7 mouse cellular contexts compared by ENCODE assay signal in the genomic region with DNA sequence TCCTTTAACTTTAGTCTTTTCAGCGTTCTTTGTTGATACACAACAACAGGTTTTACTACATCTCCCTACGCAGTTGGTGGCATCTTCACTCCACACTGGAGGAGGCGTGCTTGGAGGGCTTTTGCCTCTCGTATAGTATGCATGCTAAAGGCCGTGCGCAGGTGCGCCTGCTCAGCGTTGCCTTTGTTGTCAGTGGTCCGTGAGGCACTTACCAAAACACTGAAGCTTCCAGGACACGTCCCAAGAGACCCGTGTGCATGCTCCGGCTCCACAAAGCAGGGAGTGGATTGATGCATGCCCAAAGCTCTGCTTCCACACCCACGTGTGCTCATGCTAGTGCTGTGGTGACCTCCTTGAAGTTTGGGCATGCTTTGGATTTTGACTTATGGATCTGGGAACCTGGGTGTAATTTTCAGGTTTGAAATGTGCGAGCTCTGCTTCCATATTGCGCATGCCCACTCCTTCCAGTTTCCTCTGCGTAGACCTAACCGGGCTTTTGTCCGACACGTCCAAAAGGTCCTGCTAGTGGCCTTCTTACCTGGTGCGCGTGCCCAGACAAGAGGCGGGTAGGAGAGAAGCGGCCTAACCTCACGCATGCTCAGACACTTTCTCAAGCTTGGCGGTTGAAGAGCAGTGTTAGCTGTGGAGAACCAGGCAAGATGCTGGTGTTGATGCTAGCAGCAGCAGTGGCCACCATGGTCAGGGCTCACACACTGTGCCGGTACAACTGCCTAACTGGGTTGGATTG. TPM values are rescaled to one million over a fixed set of nuclear protein-coding genes. Genes with fewer than 3 reads are reported as not detected.
DNase-seq lines count a peak whose midpoint lies in the region; ATAC-seq and TF ChIP-seq lines count a peak whose summit lies in the region.

Catsperd (plus strand) TSS at position 614 of the 748 bp plus-strand sequence.

- no peak for TF ChIP-seq CTCF in lung, adult 2 months (IDR thresholded peaks at IDR 0.05; ENCODE audit: insufficient read depth, low read length)

- ATAC-seq in intestine, embryonic 15.5 days = peak; percentile 64
- peak; percentile 38 for ATAC-seq in stomach, embryonic 14.5 days (ENCODE audit: insufficient number of reproducible peaks, insufficient read depth, low FRiP score, low read depth)
- ATAC-seq in erythroid progenitor cell, adult 5-6 weeks (replicated peaks; ENCODE audit: low FRiP score, poor library complexity, severe bottlenecking) = no peak

- no peaks in the 10 kb centered on the region for H3K27me3 ChIP-seq in intestine, embryonic 15.5 days (replicated peaks)
- no peaks in the 10 kb centered on the region for H3K27me3 ChIP-seq in stomach, embryonic 14.5 days (ENCODE audit: control insufficient read depth, insufficient read depth, low read length)

- peaks cover 3% of the 10 kb centered on the region; the same call in 1 of the 2 replicates for H3K36me3 ChIP-seq in intestine, embryonic 15.5 days
- peaks cover 11% of the 10 kb centered on the region; the same call in 1 of the 2 replicates for H3K36me3 ChIP-seq in stomach, embryonic 14.5 days (ENCODE audit: control insufficient read depth, insufficient read depth, low read length)

- H3K9ac ChIP-seq in intestine, embryonic 15.5 days = peak within 1 kb of the TSS; percentile 39
- no peak within 1 kb of the TSS; the same call in 1 of the 2 replicates for H3K9ac ChIP-seq in stomach, embryonic 14.5 days (replicated peaks; ENCODE audit: low read depth, low read length)

- peaks cover 17% of the 10 kb centered on the region for H3K4me1 ChIP-seq in intestine, embryonic 15.5 days (replicated peaks)
- H3K4me1 ChIP-seq in lung, adult 2 months (ENCODE audit: control insufficient read depth, insufficient read depth, low read length) = peaks cover 8% of the 10 kb centered on the region
- H3K4me1 ChIP-seq in stomach, embryonic 14.5 days (ENCODE audit: control insufficient read depth, insufficient read depth, low read length) = peaks cover 13% of the 10 kb centered on the region

- 7% methylated on average over 26 of the region's 26 CpGs for WGBS in intestine, embryonic 15.5 days
- WGBS in lung, adult 2 months = 10% methylated on average over 26 of the region's 26 CpGs
- 8% methylated on average over 26 of the region's 26 CpGs for WGBS in stomach, embryonic 14.5 days

- H3K27ac ChIP-seq in intestine, embryonic 15.5 days = peak within 1 kb of the TSS; percentile 88
- peak within 1 kb of the TSS; percentile 89 for H3K27ac ChIP-seq in stomach, embryonic 14.5 days (ENCODE audit: low read length)

- peak; percentile 35 for DNase-seq in thymus, postnatal 0 days (ENCODE audit: low spot score)
- no peak for DNase-seq in thymus, postnatal 10 days (ENCODE audit: low spot score in 2 of 2)
- DNase-seq in embryo, embryonic 10.5 days (ENCODE audit: low spot score) = peak; percentile 54
- no peak for DNase-seq in lung, adult 2 months

- TF ChIP-seq POLR2A in lung, adult 2 months (IDR thresholded peaks at IDR 0.05; ENCODE audit: borderline replicate concordance, extremely low read depth, low read depth, low read length) = no peak

- no peaks in the 10 kb centered on the region for H3K9me3 ChIP-seq in intestine, embryonic 15.5 days
- H3K9me3 ChIP-seq in stomach, embryonic 14.5 days (ENCODE audit: control insufficient read depth, low read depth, low read length) = no peaks in the 10 kb centered on the region

- H3K4me2 ChIP-seq in intestine, embryonic 15.5 days (replicated peaks) = peak within 1 kb of the TSS; percentile 86
- peak within 1 kb of the TSS; percentile 98 for H3K4me2 ChIP-seq in stomach, embryonic 14.5 days (replicated peaks; ENCODE audit: low read depth, low read length)

- H3K4me3 ChIP-seq in intestine, embryonic 15.5 days (replicated peaks) = peak within 1 kb of the TSS; percentile 96
- H3K4me3 ChIP-seq in lung, adult 2 months (replicated peaks; ENCODE audit: extremely low read depth, low read depth, low read length) = peak within 1 kb of the TSS; percentile 79
- H3K4me3 ChIP-seq in stomach, embryonic 14.5 days (ENCODE audit: low read depth, low read length) = peak within 1 kb of the TSS; percentile 85

RNA-seq across cellular contexts. Expression of gene Catsperd, which starts in this region (rescaled TPM):
- polyA plus RNA-seq in thymus, postnatal 0 days (2015; fragmentation: Nextera tagmentation; extraction: Ambion mirVana) = 0.09 and 0.57 TPM in 2 replicates
- 0.48 and 0.68 TPM in 2 replicates for polyA plus RNA-seq in intestine, embryonic 15.5 days (2015; fragmentation: Nextera tagmentation; extraction: Ambion mirVana)
- 0.16 and 0.43 TPM in 2 replicates for polyA plus RNA-seq in lung, adult 2 months (2012; rRNA removed)
- polyA plus RNA-seq in stomach, embryonic 14.5 days (2014; fragmentation: Nextera tagmentation; extraction: Ambion mirVana) = 0.46 and 0.73 TPM in 2 replicates
- not detected in 2 replicates for total RNA-seq in erythroid progenitor cell, adult 5-6 weeks (2015; ENCODE audit: low replicate concordance)
- total RNA-seq in erythroid progenitor cell, adult 5-6 weeks (2017; ENCODE audit: low replicate concordance) = not detected in 2 replicates

Comparison
In these comparisons a context has a peak if more than half of its experiments do, and no peak if none do; other contexts are left out.
1. Peak in DNase-seq in thymus, postnatal 0 days; RNA of the gene not detected or under 1 TPM.
2. Peak in ATAC-seq, H3K4me3 ChIP-seq, H3K27ac ChIP-seq, H3K9ac ChIP-seq and H3K4me2 ChIP-seq in intestine, embryonic 15.5 days; RNA of the gene not detected or under 1 TPM.
3. Peak in ATAC-seq, H3K4me3 ChIP-seq, H3K27ac ChIP-seq and H3K4me2 ChIP-seq in stomach, embryonic 14.5 days; RNA of the gene not detected or under 1 TPM.